Mouse (Mus musculus) embryonic facial prominence, embryonic 11.5 days (tissue): ENCODE results near the gene Fnbp1. TPM values are rescaled to one million over a fixed set of nuclear protein-coding genes. Genes with fewer than 3 reads are reported as not detected.
"Not testable (repeated sequence)": the region's sequence is repeated elsewhere in the genome, so short reads cannot be mapped to it uniquely, and the experiment has no call there.

Experiments
- ATAC-seq: fragments of 200-750 bp; cut with Nextera tagmentation; replicated peaks from 2 replicates; pipeline ENCODE4 v1.8.0; 2017; ENCODE audit warnings: low read depth; ENCODE audit not compliant: insufficient number of reproducible peaks, low FRiP score, low TSS enrichment
- DNase-seq: peaks from one replicate; pipeline ENCODE4 v3.0.0-alpha.2; 2015; ENCODE audit warnings: low spot score
- H3K27ac ChIP-seq: fragments of 300-500 bp; sonication (generic); replicated peaks from 2 replicates; pipeline ENCODE4 v1.5.1; 2014; ENCODE audit warnings: mild to moderate bottlenecking, low read depth, low read length, control low read depth
- H3K27me3 ChIP-seq: fragments of 300-500 bp; sonication (generic); 2 replicates; pipeline ENCODE4 v1.6.1; 2014; ENCODE audit warnings: mild to moderate bottlenecking, low read length, moderate library complexity, mixed read lengths; ENCODE audit not compliant: control insufficient read depth, insufficient read depth
- H3K36me3 ChIP-seq: fragments of 300-500 bp; sonication (generic); replicated peaks from 2 replicates; pipeline ENCODE4 v1.6.1; 2014; ENCODE audit warnings: low read depth, mild to moderate bottlenecking, low read length, moderate library complexity, mixed read lengths; ENCODE audit not compliant: control insufficient read depth, insufficient read depth
- H3K4me1 ChIP-seq: fragments of 300-500 bp; sonication (generic); 2 replicates; pipeline ENCODE4 v1.6.1; 2014; ENCODE audit warnings: low read length, mixed read lengths; ENCODE audit not compliant: control insufficient read depth, insufficient read depth
- H3K4me2 ChIP-seq: fragments of 300-500 bp; sonication (generic); 2 replicates; pipeline ENCODE4 v1.6.1; 2014; ENCODE audit warnings: low read depth, mild to moderate bottlenecking, control low read depth, low read length, moderate library complexity
- H3K4me3 ChIP-seq: fragments of 300-500 bp; sonication (generic); 2 replicates; pipeline ENCODE4 v1.5.1; 2014; ENCODE audit warnings: low read depth, low read length, control low read depth
- H3K9ac ChIP-seq: fragments of 300-500 bp; sonication (generic); replicated peaks from 2 replicates; pipeline ENCODE4 v1.6.1; 2014; ENCODE audit warnings: mild to moderate bottlenecking, control low read depth, low read length
- H3K9me3 ChIP-seq: fragments of 300-500 bp; sonication (generic); replicated peaks from 2 replicates; pipeline ENCODE4 v1.6.1; 2016; ENCODE audit warnings: mild to moderate bottlenecking, low read length, inconsistent platforms, mixed read lengths; ENCODE audit not compliant: control insufficient read depth
- WGBS: fragments of 180-500 bp; shearing (Covaris S2); extraction: QIAGEN DNeasy Blood & Tissue Kit; methylation state at CpG from one replicate; pipeline ENCODE4 v1.1.7; 2014; 5-methylcytosine and 5-hydroxymethylcytosine counted together
- polyA plus RNA-seq: library from polyadenylated mRNA; unstranded; fragments of >200 nt; fragmentation: Nextera tagmentation; extraction: Ambion mirVana; gene quantifications from 2 replicates; pipeline ENCODE4 v1.2.1, GENCODE M21; 2014

Gene Fnbp1
- polyA plus RNA-seq, 1 experiment from 2014 or later = 17.9 TPM

DNA sequence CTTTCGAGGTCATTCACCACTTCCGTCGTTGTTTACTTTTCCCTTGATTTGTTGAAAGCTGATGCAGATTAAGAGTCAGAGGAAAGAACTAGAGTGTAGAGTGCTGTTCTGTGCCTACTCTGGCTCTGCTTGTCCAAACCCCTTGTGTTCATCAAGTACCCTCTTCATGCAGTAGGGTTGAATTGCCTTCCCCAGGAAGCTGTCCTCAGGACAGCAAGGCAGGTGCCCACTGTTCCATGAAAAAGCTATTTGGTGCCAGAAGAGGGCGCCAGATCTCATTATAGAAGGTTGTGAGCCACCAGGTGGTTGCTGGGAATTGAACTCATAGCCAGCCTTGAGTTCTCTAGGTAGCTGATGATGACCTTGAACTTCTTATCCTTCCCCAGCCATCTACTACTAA, 31.5 kb upstream of the Fnbp1 start:
- Histone ChIP-seq H3K9ac (no peak overlapping the region), H3K27me3 (no peaks in the 10 kb centered on the region), H3K36me3 (peaks cover 8% of the 10 kb centered on the region), H3K9me3 (no peaks in the 10 kb centered on the region), H3K4me2 (no peak overlapping the region), H3K4me1 (no peaks in the 10 kb centered on the region), H3K4me3 (no peak overlapping the region), H3K27ac (no peak overlapping the region)
- DNase-seq (peak; percentile 9), ATAC-seq (no peak)
- WGBS = 84% methylated on average over 4 of the region's 4 CpGs

DNA sequence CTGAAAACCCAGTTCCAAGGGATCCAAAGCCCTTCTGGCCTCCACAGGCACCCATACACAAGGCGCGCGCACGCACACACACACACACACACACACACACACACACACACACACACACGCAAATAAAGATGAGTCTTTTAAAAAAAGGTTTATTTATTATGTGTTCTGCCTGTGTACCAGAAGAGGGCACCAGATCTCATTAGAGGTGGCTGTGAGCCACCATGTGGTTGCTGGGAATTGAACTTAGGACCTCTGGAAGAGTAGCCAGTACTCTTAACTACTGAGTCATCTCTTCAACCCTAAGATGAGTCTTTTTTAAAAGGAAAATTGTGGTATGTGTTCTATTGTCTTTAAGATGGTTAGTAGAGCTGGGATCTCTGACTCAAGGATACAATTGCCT, 30.7 kb upstream of the Fnbp1 start:
- WGBS = 85% methylated on average over 5 of the region's 5 CpGs
- Histone ChIP-seq H3K27ac (no peak overlapping the region), H3K4me3 (no peak overlapping the region), H3K9me3 (no peaks in the 10 kb centered on the region), H3K9ac (no peak overlapping the region), H3K4me1 (no peaks in the 10 kb centered on the region), H3K36me3 (peaks cover 8% of the 10 kb centered on the region), H3K4me2 (no peak overlapping the region), H3K27me3 (no peaks in the 10 kb centered on the region)
- ATAC-seq (no peak), DNase-seq (no peak)

DNA sequence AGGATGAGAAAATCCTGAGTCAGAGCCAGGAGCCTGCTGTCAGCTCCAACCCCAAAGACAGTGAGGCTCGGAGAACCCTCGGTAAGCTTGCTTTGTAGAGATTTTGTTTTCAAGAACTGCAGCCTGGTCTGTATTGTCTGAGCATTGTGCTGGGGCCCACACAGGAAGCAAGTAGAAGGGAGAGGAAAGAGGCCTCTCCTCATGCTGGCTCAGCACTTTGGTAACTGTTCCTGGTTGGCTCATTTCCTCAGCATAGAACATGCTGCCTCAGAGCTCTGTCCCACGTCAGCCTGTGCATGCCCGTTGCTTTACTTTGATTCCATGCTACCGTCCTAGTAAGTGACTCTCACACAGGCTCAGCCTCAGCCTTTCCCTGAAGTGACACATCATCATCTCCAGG, 30.2 kb upstream of the Fnbp1 start:
- no peak overlapping the region for H3K4me3 ChIP-seq
- WGBS = 82% methylated on average over 5 of the region's 5 CpGs
- H3K4me2 ChIP-seq = no peak overlapping the region
- ATAC-seq = no peak
- H3K36me3 ChIP-seq = peaks cover 8% of the 10 kb centered on the region
- no peak overlapping the region; the same call in 1 of the 2 replicates for H3K27ac ChIP-seq
- no peak overlapping the region for H3K9ac ChIP-seq
- DNase-seq = no peak
- H3K4me1 ChIP-seq = no peaks in the 10 kb centered on the region
- H3K27me3 ChIP-seq = no peaks in the 10 kb centered on the region
- H3K9me3 ChIP-seq = no peaks in the 10 kb centered on the region

DNA sequence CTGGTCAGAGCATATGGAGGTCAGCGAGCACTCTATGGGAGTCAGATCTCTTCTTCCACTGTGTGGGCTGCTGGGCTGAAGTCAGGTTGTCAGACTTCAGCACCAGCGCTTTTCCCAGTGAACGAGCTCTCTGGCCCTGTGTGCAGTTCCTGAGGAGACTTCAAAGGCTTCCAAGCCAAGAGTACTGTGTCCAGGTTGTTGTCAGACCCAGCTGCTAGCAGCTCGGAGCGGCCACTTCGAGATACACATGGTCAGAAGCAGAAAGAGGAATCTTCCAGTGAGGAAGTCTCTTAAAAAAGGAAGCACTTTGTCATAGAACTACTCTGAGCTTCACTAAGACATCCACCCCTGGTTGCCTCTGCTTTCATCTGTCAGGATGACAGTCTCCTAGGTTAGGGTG, 28.4 kb upstream of the Fnbp1 start:
- Histone ChIP-seq H3K9ac (no peak overlapping the region), H3K27ac (no peak overlapping the region), H3K9me3 (no peaks in the 10 kb centered on the region), H3K4me3 (no peak overlapping the region), H3K4me2 (no peak overlapping the region), H3K36me3 (peaks cover 8% of the 10 kb centered on the region), H3K27me3 (no peaks in the 10 kb centered on the region), H3K4me1 (no peaks in the 10 kb centered on the region)
- no peak for ATAC-seq
- WGBS = 87% methylated on average over 6 of the region's 6 CpGs
- no peak for DNase-seq

DNA sequence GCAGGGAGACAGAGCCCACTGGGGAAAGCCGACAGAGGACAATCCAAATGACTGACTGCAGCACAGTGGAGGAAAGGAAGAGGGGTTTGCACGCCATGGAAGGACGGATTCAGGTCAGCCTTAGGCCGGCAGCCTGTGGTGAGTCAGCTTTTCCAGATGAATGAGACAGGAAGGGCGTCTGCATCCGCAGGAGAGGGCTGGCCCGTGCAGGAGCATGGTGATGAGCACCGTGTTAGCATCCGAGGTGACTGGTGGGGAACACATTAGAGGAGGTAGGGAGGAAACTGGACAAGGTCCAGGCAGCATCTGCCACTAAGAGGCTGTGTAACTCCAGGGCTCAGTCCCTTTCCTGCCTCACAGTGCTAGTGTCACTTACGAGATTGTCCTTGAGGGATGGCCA, 27.2 kb upstream of the Fnbp1 start:
- 85% methylated on average over 10 of the region's 10 CpGs for WGBS
- peaks cover 8% of the 10 kb centered on the region for H3K36me3 ChIP-seq

GRCm38 (mm10) chr2:31167571-31167970, 25.8 kb upstream of the Fnbp1 start:
- H3K27ac ChIP-seq, ATAC-seq, H3K9ac ChIP-seq, H3K4me2 ChIP-seq, H3K4me1 ChIP-seq, H3K9me3 ChIP-seq, DNase-seq, H3K4me3 ChIP-seq, H3K36me3 ChIP-seq, H3K27me3 ChIP-seq: not testable (repeated sequence)
- 90% methylated on average over 2 of the region's 2 CpGs for WGBS

More for the DNA sequence above, 27.2 kb upstream of the Fnbp1 start:
- H3K4me1 ChIP-seq = no peaks in the 10 kb centered on the region
- no peaks in the 10 kb centered on the region for H3K27me3 ChIP-seq
- no peak overlapping the region for H3K4me2 ChIP-seq
- DNase-seq (no peak), ATAC-seq (no peak)
- H3K9ac ChIP-seq = no peak overlapping the region
- H3K27ac ChIP-seq = no peak overlapping the region
- no peak overlapping the region for H3K4me3 ChIP-seq
- H3K9me3 ChIP-seq = no peaks in the 10 kb centered on the region

DNA sequence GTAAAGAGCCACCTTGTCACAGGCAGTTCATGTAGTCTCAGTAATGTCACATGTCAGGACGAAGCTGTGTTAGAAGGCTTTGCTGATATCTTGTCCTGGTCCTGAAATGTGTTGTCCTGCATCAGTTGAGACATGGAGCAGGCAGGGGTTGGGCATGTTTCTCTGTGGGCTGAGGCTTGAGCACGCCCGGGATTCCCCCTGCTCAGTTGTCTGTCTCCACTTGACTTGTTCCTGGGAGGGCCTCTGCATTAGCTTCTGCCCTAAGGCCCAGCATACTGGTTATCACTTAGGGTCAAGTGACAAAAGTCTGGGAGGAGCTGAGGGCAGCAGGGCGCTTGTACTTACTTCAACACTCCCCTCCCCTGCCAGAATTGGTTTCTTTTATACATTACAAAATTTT, 23.7 kb upstream of the Fnbp1 start:
- 57% methylated on average over 4 of the region's 4 CpGs for WGBS
- no peak for ATAC-seq
- no peak overlapping the region for H3K4me2 ChIP-seq
- H3K27me3 ChIP-seq = no peaks in the 10 kb centered on the region
- no peaks in the 10 kb centered on the region for H3K4me1 ChIP-seq
- H3K9ac ChIP-seq = no peak overlapping the region
- no peak for DNase-seq
- no peaks in the 10 kb centered on the region for H3K36me3 ChIP-seq
- H3K9me3 ChIP-seq = no peaks in the 10 kb centered on the region
- H3K4me3 ChIP-seq = no peak overlapping the region
- 0 out of 2 replicates have a peak overlapping the region, but pooled peaks have one; percentile 44 for H3K27ac ChIP-seq

DNA sequence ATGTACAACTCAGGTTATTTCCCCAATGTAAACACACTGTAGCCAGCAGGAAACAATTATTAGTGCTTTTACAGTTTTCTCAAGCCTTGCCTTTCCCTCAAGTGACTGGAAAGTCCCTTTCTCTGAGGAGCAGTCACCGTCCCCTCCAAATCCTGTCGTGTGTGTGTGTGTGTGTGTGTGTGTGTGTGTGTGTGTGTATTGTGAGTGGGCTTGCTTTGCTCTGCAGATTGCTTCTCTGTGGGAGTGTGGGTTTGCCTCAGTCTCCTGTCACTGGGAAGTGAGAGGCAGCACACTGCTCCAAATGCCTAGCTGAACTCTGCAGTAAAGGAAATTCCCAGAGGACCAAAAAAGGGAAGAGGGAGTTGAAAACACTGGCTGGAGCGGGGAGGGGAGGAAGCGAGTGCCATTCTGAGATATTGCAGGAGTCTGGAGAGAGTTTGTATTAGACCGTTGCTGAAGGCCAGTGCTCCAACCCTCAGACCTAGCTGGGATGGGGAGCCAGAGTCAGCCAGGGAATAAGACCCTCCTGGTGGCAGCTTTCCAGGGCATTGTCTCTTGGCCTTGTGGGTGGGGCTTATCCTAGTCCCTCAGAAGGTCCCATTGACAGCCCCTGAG, 23.1 kb upstream of the Fnbp1 start:
- 0 out of 2 replicates have a peak overlapping the region, but pooled peaks have one; percentile 44 for H3K27ac ChIP-seq

More for the DNA sequence above, 23.1 kb upstream of the Fnbp1 start:
- ATAC-seq = no peak
- Histone ChIP-seq H3K9ac (no peak overlapping the region), H3K36me3 (no peaks in the 10 kb centered on the region), H3K4me3 (no peak overlapping the region), H3K27me3 (no peaks in the 10 kb centered on the region), H3K4me2 (no peak overlapping the region), H3K4me1 (no peaks in the 10 kb centered on the region), H3K9me3 (no peaks in the 10 kb centered on the region)
- WGBS = 30% methylated on average over 5 of the region's 5 CpGs
- DNase-seq = peak; percentile 36
